Comparison of ENCODE assay signal across 8 mouse cellular contexts in the genomic region with DNA sequence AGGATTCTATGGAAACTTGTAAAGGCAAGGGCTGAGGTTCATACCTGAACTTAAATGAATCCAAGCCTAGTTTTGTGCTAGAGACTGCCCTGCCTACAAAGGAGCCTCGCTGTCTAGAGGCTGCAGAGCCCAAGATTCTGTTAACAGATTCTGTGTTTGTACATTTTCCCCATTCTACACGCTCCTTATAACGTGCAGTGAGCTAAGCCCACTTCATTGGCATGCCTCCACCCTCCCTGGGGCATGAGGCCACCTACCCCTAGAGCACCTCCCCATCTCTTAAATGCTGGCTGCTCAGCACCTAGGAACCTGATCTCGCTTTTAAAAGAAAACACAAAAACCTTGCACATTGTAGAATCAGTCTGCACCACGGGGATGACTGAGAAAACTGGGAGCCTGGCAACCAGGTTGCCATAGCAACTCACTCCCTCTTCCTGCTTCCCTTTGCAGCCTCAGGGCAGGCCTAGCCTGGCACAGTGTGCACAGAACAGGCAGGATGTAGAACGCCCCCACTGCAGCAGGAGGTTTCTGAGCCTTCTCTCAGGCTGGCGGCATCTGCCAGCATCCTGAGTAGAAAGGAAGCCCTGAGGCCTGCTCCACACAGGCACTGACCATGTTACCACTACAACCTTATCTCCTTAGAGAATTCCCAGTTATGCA.
DNase-seq lines count a peak whose midpoint lies in the region; ATAC-seq and TF ChIP-seq lines count a peak whose summit lies in the region.

No protein-coding gene starts in this region.

- no peak overlapping the region for H3K9ac ChIP-seq in kidney, embryonic 14.5 days (ENCODE audit: low read depth, low read length)
- H3K9ac ChIP-seq in forebrain, embryonic 13.5 days: peak overlapping the region; percentile 41; the same call in 1 of the 2 replicates
- H3K9ac ChIP-seq in midbrain, postnatal 0 days (replicated peaks; ENCODE audit: low read length, poor library complexity, severe bottlenecking): peak overlapping the region; percentile 46; the same call in 1 of the 2 replicates
- H3K9ac ChIP-seq in liver, embryonic 12.5 days: no peak overlapping the region

- no peak overlapping the region for H3K4me3 ChIP-seq in kidney, embryonic 14.5 days (ENCODE audit: low read length)
- H3K4me3 ChIP-seq in forebrain, embryonic 13.5 days: no peak overlapping the region
- H3K4me3 ChIP-seq in midbrain, postnatal 0 days (ENCODE audit: low read depth, low read length): no peak overlapping the region
- no peak overlapping the region for H3K4me3 ChIP-seq in liver, embryonic 12.5 days

- DNase-seq in kidney, adult 8-10 months: no peak
- peak; percentile 87 to 96 for DNase-seq in layer of hippocampus, postnatal 14 days (ENCODE audit: low spot score in 2 of 2)
- DNase-seq in midbrain, postnatal 0 days (ENCODE audit: low spot score): peak; percentile 98
- no peak for DNase-seq in urinary bladder, postnatal 25 days (ENCODE audit: low spot score)
- DNase-seq in liver: no peak

- WGBS in kidney, embryonic 14.5 days: 58% methylated on average over 7 of the region's 7 CpGs
- WGBS in forebrain, embryonic 13.5 days: 4% methylated on average over 7 of the region's 7 CpGs
- 2% methylated on average over 7 of the region's 7 CpGs for whole genome bisulfite sequencing in midbrain, postnatal 0 days
- WGBS in liver, embryonic 12.5 days (ENCODE audit: insufficient replicate concordance): 30% methylated on average over 7 of the region's 7 CpGs

- H3K27me3 ChIP-seq in kidney, embryonic 14.5 days (ENCODE audit: control insufficient read depth, insufficient read depth, low read length): no peaks in the 10 kb centered on the region
- no peaks in the 10 kb centered on the region for H3K27me3 ChIP-seq in forebrain, embryonic 13.5 days
- H3K27me3 ChIP-seq in midbrain, postnatal 0 days (ENCODE audit: insufficient read depth, low read length): no peaks in the 10 kb centered on the region
- H3K27me3 ChIP-seq in liver, embryonic 12.5 days (replicated peaks): no peaks in the 10 kb centered on the region

- H3K36me3 ChIP-seq in kidney, embryonic 14.5 days (ENCODE audit: control insufficient read depth, insufficient read depth, low read length): no peaks in the 10 kb centered on the region
- H3K36me3 ChIP-seq in forebrain, embryonic 13.5 days (ENCODE audit: poor library complexity, severe bottlenecking): peaks cover 10% of the 10 kb centered on the region
- H3K36me3 ChIP-seq in midbrain, postnatal 0 days (ENCODE audit: insufficient read depth, low read length): peaks cover 14% of the 10 kb centered on the region
- no peaks in the 10 kb centered on the region for H3K36me3 ChIP-seq in liver, embryonic 12.5 days

- H3K4me1 ChIP-seq in kidney, embryonic 14.5 days (ENCODE audit: control insufficient read depth, insufficient read depth, low read length): no peaks in the 10 kb centered on the region
- H3K4me1 ChIP-seq in forebrain, embryonic 13.5 days: peaks cover 34% of the 10 kb centered on the region
- peaks cover 19% of the 10 kb centered on the region for H3K4me1 ChIP-seq in midbrain, postnatal 0 days (ENCODE audit: insufficient read depth, low read length)
- no peaks in the 10 kb centered on the region for H3K4me1 ChIP-seq in liver, embryonic 12.5 days

- no peaks in the 10 kb centered on the region for H3K9me3 ChIP-seq in kidney, embryonic 14.5 days (ENCODE audit: control insufficient read depth, low read length)
- H3K9me3 ChIP-seq in forebrain, embryonic 13.5 days (replicated peaks): no peaks in the 10 kb centered on the region
- no peaks in the 10 kb centered on the region for H3K9me3 ChIP-seq in midbrain, postnatal 0 days (ENCODE audit: low read length)
- no peaks in the 10 kb centered on the region for H3K9me3 ChIP-seq in liver, embryonic 12.5 days (replicated peaks)

- no peak overlapping the region for H3K27ac ChIP-seq in kidney, embryonic 14.5 days (ENCODE audit: low read depth, low read length)
- peak overlapping the region; percentile 96 for H3K27ac ChIP-seq in forebrain, embryonic 13.5 days
- peak overlapping the region; percentile 94 for H3K27ac ChIP-seq in midbrain, postnatal 0 days (ENCODE audit: low read depth, low read length)
- H3K27ac ChIP-seq in liver, embryonic 12.5 days: no peak overlapping the region

- peak; percentile 12; the same call in 1 of the 2 replicates for ATAC-seq in kidney, embryonic 14.5 days (ENCODE audit: low FRiP score, low TSS enrichment)
- peak; percentile 99 for ATAC-seq in forebrain, embryonic 13.5 days
- ATAC-seq in midbrain, postnatal 0 days (ENCODE audit: low FRiP score): peak; percentile 96
- no peak for ATAC-seq in liver, embryonic 12.5 days

- H3K4me2 ChIP-seq in kidney, embryonic 14.5 days (replicated peaks; ENCODE audit: low read depth, low read length): no peak overlapping the region
- peak overlapping the region; percentile 41 for H3K4me2 ChIP-seq in forebrain, embryonic 13.5 days
- 0 out of 2 replicates have a peak overlapping the region, but pooled peaks have one; percentile 22 for H3K4me2 ChIP-seq in midbrain, postnatal 0 days (ENCODE audit: low read depth, low read length, poor library complexity, severe bottlenecking)
- no peak overlapping the region for H3K4me2 ChIP-seq in liver, embryonic 12.5 days

- peak; percentile 41 for TF ChIP-seq CTCF in midbrain, postnatal 0 days (IDR thresholded peaks at IDR 0.05)

Comparison
In these comparisons a context has a peak if more than half of its experiments do, and no peak if none do; other contexts are left out.
1. H3K27ac ChIP-seq: peak in forebrain, embryonic 13.5 days (single experiment) and midbrain, postnatal 0 days (single experiment); none in kidney, embryonic 14.5 days (single experiment) and liver, embryonic 12.5 days (single experiment).
2. H3K4me2 ChIP-seq: peak in forebrain, embryonic 13.5 days (single experiment) and midbrain, postnatal 0 days (single experiment); none in kidney, embryonic 14.5 days (single experiment) and liver, embryonic 12.5 days (single experiment).
3. H3K9ac ChIP-seq: peak in forebrain, embryonic 13.5 days (single experiment) and midbrain, postnatal 0 days (single experiment); none in kidney, embryonic 14.5 days (single experiment) and liver, embryonic 12.5 days (single experiment).
4. DNase-seq: peak in layer of hippocampus, postnatal 14 days (2 of 2) and midbrain, postnatal 0 days (single experiment); none in kidney, adult 8-10 months (0 of 2), urinary bladder, postnatal 25 days (single experiment) and liver (single experiment).